Mouse (Mus musculus) megakaryocyte-erythroid progenitor cell, adult 5 weeks (primary cell): ENCODE results near the gene Gm11992. TPM values are rescaled to one million over a fixed set of nuclear protein-coding genes. Genes with fewer than 3 reads are reported as not detected.

Source experiments
- polyA plus RNA-seq: library from polyadenylated mRNA; stranded (reverse); fragments of >175 nt; gene quantifications from 2 replicates; pipeline ENCODE4 v1.2.3, GENCODE M21; 2012

Gene Gm11992
- 0.13 and 0.34 TPM in 2 replicates for polyA plus RNA-seq

GRCm38 (mm10) chr11:9048011-9048702 is at the start of gene Gm11992:
TSS of gene Gm11992 (plus strand) at chr11:9048594.

GRCm38 (mm10) chr11:9010853-9011339 is 37.5 kb upstream of the Gm11992 start, which contains the start of gene Hus1:
TSS of gene Hus1 (minus strand) at chr11:9011191.

GRCm38 (mm10) chr11:9048703-9049060 is 288 bp downstream of the Gm11992 start, which contains the start of gene Sun3:
TSS of gene Sun3 (minus strand) at chr11:9048991.

GRCm38 (mm10) chr11:9118050-9118420 is 69.6 kb downstream of the Gm11992 start, which contains the start of gene Upp1:
TSS of gene Upp1 (plus strand) at chr11:9118103.

Other genes starting within 250 kb of the Gm11992 start
- not detected in 2 replicates for gene Pkd1l1, start 75.3 kb upstream of the Gm11992 start, polyA plus RNA-seq
- 5.4 and 5.9 TPM in 2 replicates for gene Hus1, start 37.4 kb upstream of the Gm11992 start, polyA plus RNA-seq
- not detected in 2 replicates for gene Sun3, start 397 bp downstream of the Gm11992 start, polyA plus RNA-seq
- gene Upp1, start 69.5 kb downstream of the Gm11992 start, polyA plus RNA-seq = 0.31 and 0.39 TPM in 2 replicates
- 0.26 and 0.48 TPM in 2 replicates for gene Abca13, start 143.3 kb downstream of the Gm11992 start, polyA plus RNA-seq